Mouse (Mus musculus) midbrain, embryonic 10.5 days (tissue): ENCODE data around the gene Gm36079. TPM values are rescaled to one million over a fixed set of nuclear protein-coding genes. Genes with fewer than 3 reads are reported as not detected.
"Not testable (repeated sequence)": the region's sequence is repeated elsewhere in the genome, so short reads cannot be mapped to it uniquely, and the experiment has no call there.

ENCODE experiments used
- DNase-seq: peaks from one replicate; pipeline ENCODE4 v3.0.0-alpha.2; 2017; ENCODE audit warnings: low spot score
- H3K27ac ChIP-seq: fragments of 300-500 bp; sonication (generic); replicated peaks from 2 replicates; pipeline ENCODE4 v1.5.1; 2016; ENCODE audit warnings: mild to moderate bottlenecking
- H3K27me3 ChIP-seq: fragments of 300-500 bp; sonication (generic); 2 replicates; pipeline ENCODE4 v1.6.1; 2016; ENCODE audit warnings: low read depth, mild to moderate bottlenecking; ENCODE audit not compliant: poor library complexity, severe bottlenecking
- H3K36me3 ChIP-seq: fragments of 300-500 bp; sonication (generic); 2 replicates; pipeline ENCODE4 v1.6.1; 2016; ENCODE audit warnings: mild to moderate bottlenecking, moderate library complexity
- H3K4me1 ChIP-seq: fragments of 300-500 bp; sonication (generic); 2 replicates; pipeline ENCODE4 v1.6.1; 2016
- H3K4me3 ChIP-seq: fragments of 300-500 bp; sonication (generic); 2 replicates; pipeline ENCODE4 v1.5.1; 2016; ENCODE audit warnings: mild to moderate bottlenecking, moderate library complexity
- H3K9me3 ChIP-seq: fragments of 300-500 bp; sonication (generic); replicated peaks from 2 replicates; pipeline ENCODE4 v1.6.1; 2016; ENCODE audit warnings: mild to moderate bottlenecking
- WGBS: fragments of 180-500 bp; shearing (Covaris S2); methylation state at CpG from one replicate; pipeline ENCODE4 v1.1.7; 2016; 5-methylcytosine and 5-hydroxymethylcytosine counted together
- polyA plus RNA-seq: library from polyadenylated mRNA; unstranded; fragments of >200 nt; fragmentation: Nextera tagmentation; extraction: Ambion mirVana; gene quantifications from 2 replicates; pipeline ENCODE4 v1.2.1, GENCODE M21; 2016

The Gm36079 gene
- not detected in 2 replicates for polyA plus RNA-seq

- not testable (repeated sequence) for H3K27ac ChIP-seq, H3K4me1 ChIP-seq, H3K4me3 ChIP-seq, H3K9me3 ChIP-seq, DNase-seq, H3K36me3 ChIP-seq
- peaks cover 39% of the 10 kb centered on the region for H3K27me3 ChIP-seq
- WGBS = 0% methylated on average over 6 of the region's 17 CpGs
Observed at GRCm38 (mm10) chr13:120026911-120027310, at the start of gene Gm36079. Gm36079 (minus strand) TSS chr13:120027011.

- H3K27ac ChIP-seq, H3K9me3 ChIP-seq, H3K4me1 ChIP-seq, H3K4me3 ChIP-seq, H3K36me3 ChIP-seq, H3K27me3 ChIP-seq, DNase-seq: not testable (repeated sequence)
- no CpG with 5 or more reads among the region's 13 CpGs for WGBS
Observed at GRCm38 (mm10) chr13:120070878-120071277, 44.1 kb upstream of the Gm36079 start.

GRCm38 (mm10) chr13:120070012-120070598 is 43.3 kb upstream of the Gm36079 start:
- H3K4me3 ChIP-seq, DNase-seq, H3K9me3 ChIP-seq, H3K27ac ChIP-seq, H3K4me1 ChIP-seq, H3K36me3 ChIP-seq, H3K27me3 ChIP-seq: not testable (repeated sequence)
- no CpG with 5 or more reads among the region's 12 CpGs for WGBS

- no CpG with 5 or more reads among the region's 22 CpGs for WGBS
- not testable (repeated sequence) for DNase-seq, H3K9me3 ChIP-seq
Observed at GRCm38 (mm10) chr13:120063439-120064089, 36.8 kb upstream of the Gm36079 start.

GRCm38 (mm10) chr13:120062903-120063302 is 36.1 kb upstream of the Gm36079 start:
- H3K4me3 ChIP-seq, H3K9me3 ChIP-seq, H3K27ac ChIP-seq, H3K36me3 ChIP-seq, H3K4me1 ChIP-seq, H3K27me3 ChIP-seq, DNase-seq: not testable (repeated sequence)
- no CpG with 5 or more reads among the region's 4 CpGs for WGBS

More at GRCm38 (mm10) chr13:120063439-120064089, 36.8 kb upstream of the Gm36079 start:
- not testable (repeated sequence) for H3K27me3 ChIP-seq, H3K4me1 ChIP-seq, H3K4me3 ChIP-seq, H3K36me3 ChIP-seq, H3K27ac ChIP-seq

- not testable (repeated sequence) for H3K27me3 ChIP-seq, H3K36me3 ChIP-seq, H3K4me3 ChIP-seq, H3K27ac ChIP-seq, DNase-seq, H3K9me3 ChIP-seq, H3K4me1 ChIP-seq
Observed at GRCm38 (mm10) chr13:120052085-120052484, 25.3 kb upstream of the Gm36079 start, which contains the start of gene Gm21188. Gm21188 (minus strand) TSS chr13:120052194.

GRCm38 (mm10) chr13:120048608-120049007 is 21.8 kb upstream of the Gm36079 start:
- not testable (repeated sequence) for H3K4me3 ChIP-seq, H3K36me3 ChIP-seq, DNase-seq, H3K9me3 ChIP-seq, H3K27ac ChIP-seq, H3K4me1 ChIP-seq
- H3K27me3 ChIP-seq = peaks cover 18% of the 10 kb centered on the region
- WGBS = no CpG with 5 or more reads among the region's 5 CpGs

GRCm38 (mm10) chr13:120048186-120048585 is 21.4 kb upstream of the Gm36079 start:
- no CpG with 5 or more reads among the region's 2 CpGs for WGBS
- not testable (repeated sequence) for H3K27ac ChIP-seq, H3K9me3 ChIP-seq, DNase-seq, H3K36me3 ChIP-seq, H3K4me3 ChIP-seq, H3K4me1 ChIP-seq
- peaks cover 18% of the 10 kb centered on the region for H3K27me3 ChIP-seq

- WGBS = under 1% methylated on average over 17 of the region's 40 CpGs
- H3K4me3 ChIP-seq, H3K9me3 ChIP-seq, H3K36me3 ChIP-seq, H3K4me1 ChIP-seq, H3K27ac ChIP-seq, DNase-seq: not testable (repeated sequence)
- H3K27me3 ChIP-seq = peaks cover 26% of the 10 kb centered on the region
Observed at GRCm38 (mm10) chr13:120046422-120047209, 19.8 kb upstream of the Gm36079 start.

GRCm38 (mm10) chr13:120041145-120041544 is 14.3 kb upstream of the Gm36079 start:
- H3K36me3 ChIP-seq, H3K9me3 ChIP-seq, H3K4me3 ChIP-seq, H3K4me1 ChIP-seq, H3K27ac ChIP-seq, DNase-seq: not testable (repeated sequence)
- peaks cover 43% of the 10 kb centered on the region for H3K27me3 ChIP-seq
- WGBS = no CpG with 5 or more reads among the region's 1 CpGs

- H3K36me3 ChIP-seq, DNase-seq, H3K4me3 ChIP-seq, H3K27ac ChIP-seq, H3K4me1 ChIP-seq, H3K9me3 ChIP-seq: not testable (repeated sequence)
- peaks cover 48% of the 10 kb centered on the region for H3K27me3 ChIP-seq
- 5% methylated on average over 6 of the region's 6 CpGs for WGBS
Observed at GRCm38 (mm10) chr13:120037881-120038280, 11.1 kb upstream of the Gm36079 start.

- DNase-seq = peak; percentile 14
- not testable (repeated sequence) for H3K36me3 ChIP-seq, H3K4me3 ChIP-seq, H3K9me3 ChIP-seq, H3K27ac ChIP-seq, H3K4me1 ChIP-seq
- WGBS = under 1% methylated on average over 25 of the region's 25 CpGs
- H3K27me3 ChIP-seq = peaks cover 44% of the 10 kb centered on the region
Observed at GRCm38 (mm10) chr13:120036577-120037115, 9.8 kb upstream of the Gm36079 start.

GRCm38 (mm10) chr13:120035151-120035550 is 8.3 kb upstream of the Gm36079 start:
- DNase-seq, H3K36me3 ChIP-seq, H3K27ac ChIP-seq, H3K4me1 ChIP-seq, H3K4me3 ChIP-seq, H3K9me3 ChIP-seq: not testable (repeated sequence)
- H3K27me3 ChIP-seq = peaks cover 44% of the 10 kb centered on the region
- under 1% methylated on average over 11 of the region's 18 CpGs for WGBS
